ENCODE assay signal across 8 mouse cellular contexts in the genomic region with DNA sequence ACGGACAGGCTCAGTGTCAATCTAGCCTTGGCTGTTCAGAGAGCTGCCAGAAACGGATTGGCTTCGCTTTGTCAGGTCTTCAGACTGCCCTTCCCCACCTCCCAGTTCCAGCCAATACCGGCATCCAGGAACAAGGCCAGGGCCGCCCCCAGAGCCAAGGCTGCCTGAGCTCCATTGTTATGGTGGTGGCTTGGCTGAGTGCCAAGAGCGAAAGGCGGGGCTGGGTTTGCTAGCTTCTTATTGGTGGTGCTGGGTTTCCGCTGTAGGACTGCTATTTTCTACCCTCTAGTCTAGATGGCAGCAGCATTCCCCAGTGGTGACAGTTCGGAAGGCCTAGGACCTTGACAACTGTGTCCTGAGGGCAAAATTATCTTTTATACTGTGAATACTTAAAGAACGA. TPM values are rescaled to one million over a fixed set of nuclear protein-coding genes. Genes with fewer than 3 reads are reported as not detected.
DNase-seq lines count a peak whose midpoint lies in the region; ATAC-seq lines count a peak whose summit lies in the region.

Gstm7 (minus strand) TSS at position 148 of the 400 bp plus-strand sequence.

- H3K4me1 ChIP-seq in forebrain, embryonic 11.5 days (replicated peaks; ENCODE audit: control insufficient read depth, insufficient read depth, low read length), result no peaks in the 10 kb centered on the region; the same call in 1 of the 2 replicates
- H3K4me1 ChIP-seq in heart, embryonic 15.5 days (replicated peaks), result peaks cover 13% of the 10 kb centered on the region
- H3K4me1 ChIP-seq in liver, embryonic 12.5 days, result peaks cover 6% of the 10 kb centered on the region
- no peaks in the 10 kb centered on the region for H3K4me1 ChIP-seq in stomach, embryonic 14.5 days (ENCODE audit: control insufficient read depth, insufficient read depth, low read length)

- WGBS in forebrain, embryonic 11.5 days, result 4% methylated on average over 10 of the region's 10 CpGs
- 5% methylated on average over 10 of the region's 10 CpGs for WGBS in heart, embryonic 15.5 days
- WGBS in liver, embryonic 12.5 days (ENCODE audit: insufficient replicate concordance), result 12% methylated on average over 10 of the region's 10 CpGs
- WGBS in stomach, embryonic 14.5 days, result 4% methylated on average over 10 of the region's 10 CpGs

- peak within 1 kb of the TSS; percentile 64 for H3K27ac ChIP-seq in forebrain, embryonic 11.5 days (ENCODE audit: low read depth, low read length)
- peak within 1 kb of the TSS; percentile 82 for H3K27ac ChIP-seq in heart, embryonic 15.5 days
- no peak within 1 kb of the TSS for H3K27ac ChIP-seq in liver, embryonic 12.5 days
- H3K27ac ChIP-seq in stomach, embryonic 14.5 days (ENCODE audit: low read length), result peak within 1 kb of the TSS; percentile 66; the same call in 1 of the 2 replicates

- no peaks in the 10 kb centered on the region for H3K36me3 ChIP-seq in forebrain, embryonic 11.5 days (ENCODE audit: control insufficient read depth, insufficient read depth, low read length)
- no peaks in the 10 kb centered on the region for H3K36me3 ChIP-seq in heart, embryonic 15.5 days
- H3K36me3 ChIP-seq in liver, embryonic 12.5 days, result no peaks in the 10 kb centered on the region
- no peaks in the 10 kb centered on the region for H3K36me3 ChIP-seq in stomach, embryonic 14.5 days (ENCODE audit: control insufficient read depth, insufficient read depth, low read length)

- H3K9me3 ChIP-seq in forebrain, embryonic 11.5 days (ENCODE audit: control insufficient read depth, low read length), result no peaks in the 10 kb centered on the region
- no peaks in the 10 kb centered on the region for H3K9me3 ChIP-seq in heart, embryonic 15.5 days (replicated peaks)
- no peaks in the 10 kb centered on the region for H3K9me3 ChIP-seq in liver, embryonic 12.5 days (replicated peaks)
- no peaks in the 10 kb centered on the region for H3K9me3 ChIP-seq in stomach, embryonic 14.5 days (ENCODE audit: control insufficient read depth, low read depth, low read length)

- H3K4me2 ChIP-seq in forebrain, embryonic 11.5 days (ENCODE audit: low read depth, low read length, severe bottlenecking), result peak within 1 kb of the TSS; percentile 54
- H3K4me2 ChIP-seq in heart, embryonic 15.5 days, result peak within 1 kb of the TSS; percentile 63
- H3K4me2 ChIP-seq in liver, embryonic 12.5 days, result peak within 1 kb of the TSS; percentile 62
- H3K4me2 ChIP-seq in stomach, embryonic 14.5 days (replicated peaks; ENCODE audit: low read depth, low read length), result peak within 1 kb of the TSS; percentile 36

- no peaks in the 10 kb centered on the region for H3K27me3 ChIP-seq in forebrain, embryonic 11.5 days (ENCODE audit: control insufficient read depth, insufficient read depth, low read length)
- H3K27me3 ChIP-seq in heart, embryonic 15.5 days, result no peaks in the 10 kb centered on the region
- no peaks in the 10 kb centered on the region; the same call in 1 of the 2 replicates for H3K27me3 ChIP-seq in liver, embryonic 12.5 days (replicated peaks)
- no peaks in the 10 kb centered on the region for H3K27me3 ChIP-seq in stomach, embryonic 14.5 days (ENCODE audit: control insufficient read depth, insufficient read depth, low read length)

- peak within 1 kb of the TSS; percentile 22 for H3K4me3 ChIP-seq in forebrain, embryonic 11.5 days (ENCODE audit: low read depth, low read length)
- H3K4me3 ChIP-seq in heart, embryonic 15.5 days, result peak within 1 kb of the TSS; percentile 46
- H3K4me3 ChIP-seq in liver, embryonic 12.5 days, result peak within 1 kb of the TSS; percentile 36
- H3K4me3 ChIP-seq in stomach, embryonic 14.5 days (ENCODE audit: low read depth, low read length), result peak within 1 kb of the TSS; percentile 17

- peak within 1 kb of the TSS; percentile 47; the same call in 1 of the 2 replicates for H3K9ac ChIP-seq in forebrain, embryonic 11.5 days (ENCODE audit: low read length)
- peak within 1 kb of the TSS; percentile 40; the same call in 1 of the 2 replicates for H3K9ac ChIP-seq in heart, embryonic 15.5 days
- H3K9ac ChIP-seq in liver, embryonic 12.5 days, result peak within 1 kb of the TSS; percentile 17; the same call in 1 of the 2 replicates
- no peak within 1 kb of the TSS for H3K9ac ChIP-seq in stomach, embryonic 14.5 days (replicated peaks; ENCODE audit: low read depth, low read length)

- ATAC-seq in forebrain, embryonic 11.5 days (replicated peaks; ENCODE audit: low FRiP score), result peak; percentile 98
- ATAC-seq in heart, embryonic 15.5 days (replicated peaks; ENCODE audit: insufficient number of reproducible peaks, insufficient read depth, low FRiP score, low read depth), result peak; percentile 96
- peak; percentile 84 for ATAC-seq in liver, embryonic 12.5 days
- ATAC-seq in stomach, embryonic 14.5 days (ENCODE audit: insufficient number of reproducible peaks, insufficient read depth, low FRiP score, low read depth), result peak; percentile 96

- DNase-seq in CD4-positive, CD25-positive, alpha-beta regulatory T cell, adult 2 months (ENCODE audit: low read depth, low spot score), result peak; percentile 80
- peak; percentile 81 for DNase-seq in c-Kit-positive CD71-positive TER-119-negative erythroid progenitor cells, embryonic 14.5 days (ENCODE audit: low read depth)
- peak; percentile 99 for DNase-seq in forebrain, embryonic 11.5 days (ENCODE audit: low spot score)
- peak; percentile 99 for DNase-seq in kidney, postnatal 14 days
- peak; percentile 84 to 85 for DNase-seq in natural killer cell, adult 2 months (ENCODE audit: low spot score in 2 of 2)

RNA-seq across cellular contexts. Expression of gene Gstm7, which starts in this region (rescaled TPM):
- polyA plus RNA-seq in forebrain, embryonic 11.5 days (2014; fragmentation: Nextera tagmentation; extraction: Ambion mirVana), result 42.9 and 53.5 TPM in 2 replicates
- 22.1 and 23.1 TPM in 2 replicates for polyA plus RNA-seq in heart, embryonic 15.5 days (2015; fragmentation: Nextera tagmentation; extraction: Ambion mirVana)
- polyA plus RNA-seq in liver, embryonic 12.5 days (2016; fragmentation: Nextera tagmentation; extraction: Ambion mirVana), result 8.1 and 8.9 TPM in 2 replicates
- polyA plus RNA-seq in stomach, embryonic 14.5 days (2014; fragmentation: Nextera tagmentation; extraction: Ambion mirVana), result 19.6 and 21.0 TPM in 2 replicates
